Mouse (Mus musculus): ENCODE measurements around the gene S100a1.

The S100a1 gene

DNA sequence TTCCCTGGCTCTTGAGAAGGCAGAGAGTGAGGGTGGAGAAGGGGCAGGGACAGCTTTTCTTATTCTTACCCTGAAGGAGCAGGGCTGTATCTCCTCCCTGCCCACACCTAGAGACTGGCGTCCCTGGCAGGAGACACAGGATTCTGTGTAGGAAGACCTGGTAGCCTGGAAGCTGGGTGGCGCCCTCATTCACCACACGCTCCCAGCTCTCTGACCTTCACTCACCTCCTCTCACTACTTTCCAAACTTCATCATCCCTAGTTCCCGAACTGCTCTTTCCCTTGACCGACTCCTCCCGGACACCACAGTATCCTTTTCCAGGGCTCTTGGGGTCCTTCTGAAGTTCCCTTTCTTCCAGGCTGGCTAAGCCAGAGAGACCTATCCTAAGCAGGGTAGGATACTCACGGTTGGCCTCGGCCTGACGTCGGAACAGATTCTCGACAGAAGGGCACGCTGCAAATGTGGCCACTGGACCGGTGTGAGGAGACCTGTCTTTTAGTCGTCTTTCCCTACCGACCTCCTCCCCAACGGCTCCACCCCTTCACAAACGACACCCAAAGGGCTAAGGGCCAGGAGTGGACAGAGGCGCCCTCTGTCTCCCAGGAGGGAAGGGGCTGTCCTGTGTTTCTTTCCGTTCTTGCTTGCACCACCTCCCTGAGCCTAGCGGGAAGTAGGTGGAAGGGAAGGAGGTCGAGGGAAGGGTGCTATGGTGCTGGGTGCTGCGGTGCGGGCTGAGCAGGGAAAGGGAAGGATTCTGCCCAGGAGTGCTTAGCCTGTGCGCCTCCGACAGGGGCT is at the start of gene S100a1, which contains the start of gene S100a13:
S100a1 (minus strand) TSS at position 597 of the 795 bp plus-strand sequence.
S100a13 (plus strand) TSS at position 640 of the 795 bp plus-strand sequence.
- peak; percentile 58 for DNase-seq

GRCm38 (mm10) chr3:90560008-90560628 is 45.9 kb upstream of the S100a1 start, which contains the start of gene S100a3:
TSS of gene S100a3 (plus strand) at chr3:90560578.
- DNase-seq, result no peak

- DNase-seq, result peak; percentile 33
Measured at GRCm38 (mm10) chr3:90555954-90556353, 41.8 kb upstream of the S100a1 start.

DNA sequence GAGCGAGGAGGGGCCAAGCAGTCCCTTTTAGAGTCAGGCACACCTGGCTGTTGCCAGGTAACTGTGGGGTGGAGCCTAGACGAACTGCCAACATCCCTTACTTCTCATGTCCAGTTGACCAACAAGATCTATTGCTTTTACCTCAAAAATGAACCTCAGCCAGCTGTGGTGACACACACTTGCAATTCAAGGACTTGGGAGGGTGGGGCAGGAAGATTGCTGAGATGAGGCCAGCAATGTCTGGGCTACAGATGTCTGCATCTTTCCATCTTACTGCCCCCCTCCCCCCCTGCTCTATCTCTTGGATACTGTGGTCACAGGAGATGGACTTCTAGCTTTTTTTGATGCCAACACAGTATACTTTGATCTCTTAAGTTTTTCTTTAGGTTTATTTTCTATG is 38.0 kb upstream of the S100a1 start:
- no peak for DNase-seq

DNA sequence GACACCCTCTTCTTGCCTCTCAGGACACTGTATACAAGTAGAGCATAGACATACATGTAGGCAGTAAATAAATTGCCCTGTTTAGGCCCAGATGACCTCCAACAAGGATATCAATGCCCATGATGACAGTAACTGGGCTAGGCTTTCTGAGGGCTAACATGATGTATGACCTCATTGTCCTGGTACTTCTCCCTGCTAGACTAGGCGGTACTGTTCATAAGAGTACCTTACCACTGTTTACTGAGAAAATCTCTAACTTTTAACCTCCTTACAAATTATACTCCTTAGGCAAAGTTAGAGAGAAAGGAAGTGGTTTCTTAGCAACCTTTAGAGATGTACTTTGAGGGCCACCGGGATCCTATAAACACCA is 36.2 kb upstream of the S100a1 start:
- no peak for DNase-seq

DNA sequence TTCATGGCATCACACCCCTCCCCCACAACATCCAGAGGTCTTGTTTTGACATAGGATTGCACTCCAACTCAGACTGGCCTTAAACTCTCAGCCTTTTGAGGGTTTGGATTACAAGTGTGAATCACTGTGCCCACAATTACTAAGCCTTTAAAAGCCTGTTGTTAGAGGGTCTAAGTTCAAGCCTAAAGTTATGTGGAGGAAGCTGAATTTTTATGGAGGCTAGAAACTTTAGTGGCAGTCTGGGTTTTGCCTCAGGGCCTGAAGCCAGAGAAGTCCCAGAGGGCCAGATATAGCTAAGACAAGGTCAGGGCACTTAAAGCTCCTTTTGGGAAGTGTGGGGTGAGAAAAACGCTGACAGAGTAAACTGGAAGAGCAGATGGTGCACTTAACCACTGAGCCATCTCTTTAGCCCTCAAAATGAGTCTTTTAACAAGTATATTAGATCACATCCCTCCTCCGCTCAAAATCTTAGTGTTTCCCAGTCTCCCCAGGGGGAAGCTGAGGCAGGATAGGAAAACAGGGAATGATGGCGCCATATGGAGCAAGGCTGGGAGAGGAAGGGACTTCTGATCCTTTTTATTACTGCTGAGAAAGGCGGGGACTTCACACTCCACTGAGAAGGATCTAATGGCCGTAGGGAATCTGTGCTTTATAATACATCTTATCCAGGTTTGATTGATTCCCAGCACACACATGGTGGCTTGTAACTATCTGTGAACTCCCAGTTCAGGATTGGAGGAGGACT is 35.7 kb upstream of the S100a1 start:
- DNase-seq, result no peak

- DNase-seq, result peak; percentile 42
Measured at GRCm38 (mm10) chr3:90540904-90541303, 26.7 kb upstream of the S100a1 start.

DNA sequence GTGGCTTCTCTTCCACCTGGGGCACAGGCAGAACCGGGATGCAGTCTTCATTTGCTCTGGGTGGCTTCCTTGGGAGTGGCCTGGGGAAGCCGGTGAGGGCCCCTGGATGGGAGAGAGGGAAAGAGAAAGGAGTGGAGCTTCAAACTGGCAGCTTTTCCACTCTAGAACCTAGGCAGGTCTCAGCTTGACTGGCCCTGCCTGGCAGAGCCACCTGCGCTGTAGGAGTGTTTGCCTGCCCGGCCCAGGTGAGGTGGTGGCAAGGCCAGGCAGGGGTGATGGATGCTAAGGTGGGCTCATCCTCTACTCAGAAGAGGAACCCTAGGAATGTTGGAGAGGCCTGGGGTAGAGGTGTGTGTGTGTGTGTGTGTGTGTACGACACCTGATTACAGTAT is 23.7 kb upstream of the S100a1 start:
- no peak for DNase-seq

DNA sequence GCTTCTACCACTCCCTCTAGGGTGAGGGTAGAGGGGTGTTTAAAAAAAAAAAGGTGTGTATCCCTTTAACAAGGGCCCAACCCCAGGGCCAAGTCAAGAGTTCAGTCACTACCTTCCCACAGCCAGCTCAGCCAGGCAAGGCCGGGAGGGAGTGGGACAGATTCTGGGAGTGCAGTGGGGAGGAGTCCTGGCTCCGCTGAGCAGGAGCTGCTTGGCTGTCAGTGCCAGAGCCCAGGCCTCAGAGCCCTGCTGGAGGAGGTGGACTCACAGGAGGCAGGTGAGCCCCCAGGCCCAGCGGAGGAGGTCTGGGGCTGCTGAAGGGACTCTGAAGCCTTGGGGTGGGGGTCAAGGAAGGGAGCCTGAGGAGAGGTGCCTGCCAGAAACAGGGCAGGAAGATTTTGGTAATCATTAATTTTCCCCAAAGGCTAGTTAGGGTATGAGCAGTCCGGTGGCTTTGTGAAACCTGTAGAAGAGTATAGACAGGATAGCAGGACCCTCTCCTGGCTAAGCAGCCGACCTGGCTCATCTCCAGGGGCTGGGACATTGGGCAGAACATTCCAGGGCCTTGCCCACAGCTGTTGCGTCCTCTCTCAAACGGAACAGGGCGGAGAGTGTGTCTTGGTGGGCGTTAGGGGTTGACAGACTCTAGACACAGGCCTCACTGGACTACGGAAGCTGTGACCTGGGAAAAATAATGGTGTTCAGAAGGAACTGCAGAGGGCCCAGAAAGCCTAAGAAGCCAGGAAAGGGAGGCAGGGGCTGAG is 23.1 kb upstream of the S100a1 start, which contains the start of gene S100a16:
S100a16 (plus strand) TSS at position 114 of the 764 bp plus-strand sequence.
- DNase-seq, result peak; percentile 81

DNA sequence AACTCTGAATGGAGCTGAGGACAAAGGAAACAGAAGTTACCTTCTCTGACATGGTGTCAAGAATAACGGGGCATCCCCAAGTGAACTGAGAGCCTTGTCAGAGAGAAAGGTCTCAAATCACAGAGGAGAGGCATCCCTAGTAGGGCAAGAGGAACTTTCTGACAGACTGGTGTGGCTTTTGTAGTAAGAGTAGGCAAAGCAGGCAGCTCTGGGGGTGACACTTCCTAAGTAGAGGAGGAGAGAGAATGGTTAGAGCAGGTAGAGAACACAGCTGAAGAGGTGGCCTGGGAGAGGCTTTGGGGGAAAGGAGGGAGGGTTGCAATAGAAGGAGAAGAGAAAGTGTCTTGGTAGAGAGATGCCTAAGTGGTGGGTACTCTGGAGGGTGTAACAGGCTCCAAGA is 21.3 kb upstream of the S100a1 start:
- no peak for DNase-seq

DNA sequence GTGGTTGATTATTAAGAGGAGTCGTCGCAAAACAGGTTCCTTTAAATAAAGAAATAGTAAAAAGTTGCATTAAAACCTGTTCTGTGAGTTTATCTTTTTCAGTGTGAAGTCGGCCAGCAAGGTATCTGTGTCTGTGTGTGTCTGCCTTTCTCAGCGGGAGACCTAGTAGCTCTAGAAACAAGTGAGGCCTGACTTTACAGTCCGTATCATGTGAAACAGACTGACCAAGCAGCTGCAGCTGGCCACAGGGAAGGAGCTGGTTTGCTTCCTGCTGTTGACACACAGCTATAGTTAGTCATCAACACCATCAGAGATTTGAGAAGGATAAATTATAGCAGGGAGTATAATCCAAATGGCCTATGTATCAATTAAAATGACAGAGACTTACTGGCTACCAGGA is 17.5 kb upstream of the S100a1 start:
- DNase-seq, result no peak

DNA sequence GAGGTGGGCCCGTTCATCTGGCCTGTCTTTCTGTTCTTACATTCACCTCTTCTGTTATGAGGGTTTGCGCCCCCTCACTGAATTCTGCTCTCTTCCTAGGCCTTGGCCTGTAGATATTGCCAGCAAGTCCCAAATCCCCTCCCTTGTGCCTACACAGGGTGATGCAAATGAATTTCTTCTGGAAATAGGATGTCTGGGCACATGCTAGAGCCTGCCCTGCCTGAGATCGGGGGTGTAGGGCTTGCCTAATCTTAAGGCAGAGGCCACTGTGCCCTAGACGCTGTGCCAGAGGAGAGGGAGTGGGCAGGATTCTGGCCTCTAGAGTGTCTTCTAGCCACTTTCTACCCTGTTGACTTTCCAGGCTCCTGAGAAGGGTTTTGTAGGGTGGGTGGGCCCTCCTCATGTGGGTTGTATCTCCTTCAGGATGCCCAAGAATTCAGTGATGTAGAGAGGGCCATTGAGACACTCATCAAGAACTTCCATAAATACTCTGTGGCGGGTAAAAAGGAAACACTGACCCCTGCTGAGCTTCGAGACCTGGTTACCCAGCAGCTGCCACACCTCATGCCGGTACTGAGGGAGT is 13.2 kb upstream of the S100a1 start:
- no peak for DNase-seq

GRCm38 (mm10) chr3:90526580-90526979 is 12.4 kb upstream of the S100a1 start, which contains the start of gene S100a14:
TSS of gene S100a14 (plus strand) at chr3:90526856.
- DNase-seq, result no peak

GRCm38 (mm10) chr3:90526076-90526475 is 11.9 kb upstream of the S100a1 start:
- DNase-seq, result no peak

DNA sequence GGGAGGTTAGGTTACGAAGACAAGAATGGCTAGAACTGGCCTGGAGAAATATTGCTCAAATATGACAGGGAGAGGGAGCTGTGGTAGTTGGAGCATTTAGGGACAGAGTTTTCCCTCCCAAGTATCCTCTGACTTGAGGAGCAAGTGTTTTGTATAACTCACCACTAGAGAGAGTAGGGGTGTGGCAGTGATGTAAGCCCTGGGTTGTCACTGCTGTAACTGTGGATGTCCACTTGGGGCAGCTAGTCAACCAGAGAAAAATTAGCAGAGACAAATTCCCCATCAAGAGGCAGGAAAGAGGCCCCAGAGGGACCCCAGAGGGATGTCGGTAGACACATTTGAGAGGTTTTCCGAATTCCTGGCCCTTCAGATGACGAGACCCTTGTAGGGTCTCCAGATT is 11.2 kb upstream of the S100a1 start:
- DNase-seq, result no peak

- no peak for DNase-seq
Measured at GRCm38 (mm10) chr3:90517711-90518110, 3.5 kb upstream of the S100a1 start.

- DNase-seq, result no peak
Measured at GRCm38 (mm10) chr3:90515789-90516188, 1.6 kb upstream of the S100a1 start.

DNA sequence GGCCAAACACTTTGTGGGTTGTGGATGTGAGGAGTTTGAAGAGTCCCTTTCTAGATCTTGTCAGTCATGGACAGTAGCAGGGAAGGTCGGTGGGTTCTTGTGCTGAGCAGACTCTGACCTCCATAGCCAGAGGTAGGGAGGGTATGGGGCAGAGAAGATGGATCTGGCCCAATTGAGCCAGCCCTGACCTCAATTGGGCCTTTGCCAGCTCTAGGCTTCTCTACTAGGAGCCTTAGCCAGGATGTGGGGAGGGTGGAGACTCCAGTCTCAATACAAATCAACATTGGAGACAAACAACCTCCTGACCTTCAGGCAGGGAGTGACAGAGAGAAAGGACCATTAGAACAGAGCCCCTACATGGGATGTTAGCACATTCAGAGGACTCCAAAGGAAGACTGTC is 1.1 kb upstream of the S100a1 start:
- DNase-seq, result no peak

DNA sequence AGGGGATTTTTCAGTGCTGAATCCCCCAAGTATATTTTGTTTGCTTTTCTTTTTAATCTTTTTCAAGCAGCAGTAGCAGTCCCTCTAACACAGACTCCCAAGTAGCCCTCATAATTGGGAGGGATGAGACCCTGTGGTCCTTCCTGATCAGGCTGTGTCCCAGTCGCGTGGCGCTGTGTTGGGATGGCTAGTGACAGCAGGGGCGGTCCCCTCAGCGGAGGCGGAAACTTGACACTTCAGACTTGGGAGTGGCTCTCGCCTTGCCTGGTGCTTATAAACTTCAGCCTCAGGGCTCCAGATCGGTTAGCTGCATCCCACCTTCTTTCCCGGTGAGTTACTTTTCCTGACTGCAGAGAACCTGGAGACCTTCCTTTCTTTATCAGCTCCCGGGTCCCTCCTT is 499 bp upstream of the S100a1 start:
- DNase-seq, result no peak

DNA sequence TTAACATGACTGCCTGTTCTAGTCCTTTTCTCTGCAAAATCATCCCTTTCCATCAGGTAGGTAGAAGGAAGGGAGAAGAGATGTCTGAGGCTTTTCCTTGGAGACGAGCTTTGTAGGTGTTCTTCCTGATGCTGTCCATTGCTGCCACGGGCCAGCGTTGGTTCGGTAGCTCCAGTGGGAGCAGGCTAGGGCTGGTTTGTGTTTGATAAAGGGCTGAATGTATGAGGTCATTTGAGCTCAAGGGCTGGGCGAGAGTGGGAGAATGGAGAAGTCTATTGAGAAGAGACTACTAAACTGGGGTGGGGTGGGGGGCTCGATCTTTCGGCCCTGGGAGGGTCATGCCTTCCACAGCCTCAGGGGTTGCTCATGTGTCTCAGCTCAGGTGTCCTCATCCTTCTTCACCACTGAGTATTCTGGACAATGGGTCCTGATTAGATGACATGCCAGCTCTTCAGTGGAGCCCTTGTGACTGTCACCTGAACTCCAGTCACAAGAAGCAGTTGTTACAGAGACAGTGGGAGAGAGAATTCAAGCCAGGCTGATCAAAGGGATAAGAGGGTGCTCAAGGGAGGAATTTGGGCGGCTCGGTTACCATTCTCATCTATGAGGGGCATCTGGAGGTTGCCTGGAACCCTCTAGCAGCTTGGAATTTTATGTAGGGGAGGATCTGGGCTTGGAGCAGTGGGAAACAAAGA is 1.1 kb downstream of the S100a1 start:
- DNase-seq, result no peak

GRCm38 (mm10) chr3:90512276-90512675 is 1.9 kb downstream of the S100a1 start:
- no peak for DNase-seq

DNA sequence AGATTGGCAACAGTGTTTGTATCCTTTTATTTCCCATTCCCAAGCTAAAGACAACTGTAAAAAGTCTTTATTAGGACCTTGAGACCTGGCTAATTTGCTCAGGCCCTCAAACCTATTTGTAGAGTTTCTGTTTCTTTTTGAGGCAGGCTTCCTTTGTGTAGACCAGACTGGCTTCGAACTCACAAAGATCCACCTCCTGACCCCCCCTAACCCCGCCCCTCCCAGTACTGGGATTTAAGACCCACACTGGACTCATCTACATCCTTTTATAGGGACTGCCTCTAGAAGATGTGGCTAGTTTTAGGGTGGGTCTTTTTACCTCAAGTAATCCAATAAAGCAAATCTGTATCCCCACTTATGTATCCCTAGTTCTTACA is 4.5 kb downstream of the S100a1 start:
- DNase-seq, result no peak
